Mouse (Mus musculus) heart, embryonic 14.5 days (tissue): Measurements from ENCODE around the gene Hspa1l. TPM values are rescaled to one million over a fixed set of nuclear protein-coding genes. Genes with fewer than 3 reads are reported as not detected.
"Not testable (repeated sequence)": the region's sequence is repeated elsewhere in the genome, so short reads cannot be mapped to it uniquely, and the experiment has no call there.

ENCODE experiments used
- ATAC-seq: fragments of 200-750 bp; cut with Nextera tagmentation; 2 replicates; pipeline ENCODE4 v1.8.0; 2017; ENCODE audit warnings: low read depth, moderate TSS enrichment; ENCODE audit not compliant: insufficient number of reproducible peaks, insufficient read depth, low FRiP score
- H3K27ac ChIP-seq, 2 experiments: fragments of 200-500 bp in 1 of 2; fragments of 300-500 bp in 1 of 2; sonication (generic) in 1 of 2; replicated peaks in 1 of 2; 2 replicates each; pipeline ENCODE4 v1.5.1; 2012 to 2014; ENCODE audit warnings: low read depth in 2 of 2, low read length in 2 of 2, control low read depth in 1 of 2, mild to moderate bottlenecking in 1 of 2, mixed read lengths in 1 of 2; ENCODE audit not compliant: control insufficient read depth in 1 of 2, insufficient read depth in 1 of 2
- H3K27me3 ChIP-seq: fragments of 300-500 bp; sonication (generic); 2 replicates; pipeline ENCODE4 v1.6.1; 2014; ENCODE audit warnings: mild to moderate bottlenecking, low read length, control low read depth; ENCODE audit not compliant: control insufficient read depth, insufficient read depth
- H3K36me3 ChIP-seq: fragments of 300-500 bp; sonication (generic); 2 replicates; pipeline ENCODE4 v1.6.1; 2014; ENCODE audit warnings: mild to moderate bottlenecking, control low read depth, low read length, mixed read lengths; ENCODE audit not compliant: control insufficient read depth, insufficient read depth
- H3K4me1 ChIP-seq, 2 experiments: fragments of 200-500 bp in 1 of 2; fragments of 300-500 bp in 1 of 2; sonication (generic) in 1 of 2; 2 replicates each; pipeline ENCODE4 v1.6.1; 2012 to 2014; ENCODE audit warnings: low read length in 2 of 2, control low read depth in 1 of 2, mixed read lengths in 1 of 2; ENCODE audit not compliant: control insufficient read depth in 2 of 2, insufficient read depth in 2 of 2
- H3K4me2 ChIP-seq: fragments of 300-500 bp; sonication (generic); 2 replicates; pipeline ENCODE4 v1.6.1; 2014; ENCODE audit warnings: mild to moderate bottlenecking, low read length
- H3K4me3 ChIP-seq, 2 experiments: fragments of 200-500 bp in 1 of 2; fragments of 300-500 bp in 1 of 2; sonication (generic) in 1 of 2; 2 replicates each; pipeline ENCODE4 v1.5.1; 2012 to 2014; ENCODE audit warnings: low read length in 2 of 2, mild to moderate bottlenecking in 2 of 2, control low read depth in 1 of 2, low read depth in 1 of 2, moderate library complexity in 1 of 2; ENCODE audit not compliant: control insufficient read depth in 1 of 2, insufficient read depth in 1 of 2
- H3K9ac ChIP-seq: fragments of 300-500 bp; sonication (generic); 2 replicates; pipeline ENCODE4 v1.6.1; 2014; ENCODE audit warnings: mild to moderate bottlenecking, low read length
- H3K9me3 ChIP-seq: fragments of 300-500 bp; sonication (generic); 2 replicates; pipeline ENCODE4 v1.6.1; 2016; ENCODE audit warnings: low read length, control low read depth; ENCODE audit not compliant: control insufficient read depth
- WGBS: fragments of 180-500 bp; shearing (Covaris S2); extraction: QIAGEN DNeasy Blood & Tissue Kit; methylation state at CpG from one replicate; pipeline ENCODE4 v1.1.7; 2014; 5-methylcytosine and 5-hydroxymethylcytosine counted together
- polyA plus RNA-seq: library from polyadenylated mRNA; unstranded; fragments of >200 nt; fragmentation: Nextera tagmentation; extraction: Ambion mirVana; gene quantifications from 2 replicates; pipeline ENCODE4 v1.2.1, GENCODE M21; 2014

Gene Hspa1l
- polyA plus RNA-seq, 1 experiment from 2014 or later: 2.7 TPM

DNA sequence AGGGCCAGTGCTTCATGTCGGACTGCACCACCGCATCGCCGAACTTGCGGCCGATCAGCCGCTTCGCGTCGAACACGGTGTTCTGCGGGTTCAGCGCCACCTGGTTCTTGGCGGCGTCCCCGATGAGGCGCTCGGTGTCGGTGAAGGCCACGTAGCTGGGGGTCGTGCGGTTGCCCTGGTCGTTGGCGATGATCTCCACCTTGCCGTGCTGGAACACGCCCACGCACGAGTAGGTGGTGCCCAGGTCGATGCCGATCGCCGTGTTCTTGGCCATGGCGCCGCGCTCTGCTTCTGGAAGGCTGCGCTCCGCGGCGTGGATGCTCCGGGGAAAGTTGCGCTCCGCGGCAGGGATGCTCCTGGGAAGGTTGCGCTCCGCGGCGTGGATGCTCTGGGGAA lies 13.8 kb upstream of the Hspa1l start:
- H3K4me3 ChIP-seq: peak overlapping the region; percentile 51 to 58; a peak in 3 of 4 replicates
- H3K9me3 ChIP-seq, ATAC-seq, H3K27ac ChIP-seq, H3K36me3 ChIP-seq, H3K27me3 ChIP-seq, H3K9ac ChIP-seq, H3K4me1 ChIP-seq: not testable (repeated sequence)
- H3K4me2 ChIP-seq: peak overlapping the region; percentile 86
- 0% methylated on average over 18 of the region's 47 CpGs for WGBS

DNA sequence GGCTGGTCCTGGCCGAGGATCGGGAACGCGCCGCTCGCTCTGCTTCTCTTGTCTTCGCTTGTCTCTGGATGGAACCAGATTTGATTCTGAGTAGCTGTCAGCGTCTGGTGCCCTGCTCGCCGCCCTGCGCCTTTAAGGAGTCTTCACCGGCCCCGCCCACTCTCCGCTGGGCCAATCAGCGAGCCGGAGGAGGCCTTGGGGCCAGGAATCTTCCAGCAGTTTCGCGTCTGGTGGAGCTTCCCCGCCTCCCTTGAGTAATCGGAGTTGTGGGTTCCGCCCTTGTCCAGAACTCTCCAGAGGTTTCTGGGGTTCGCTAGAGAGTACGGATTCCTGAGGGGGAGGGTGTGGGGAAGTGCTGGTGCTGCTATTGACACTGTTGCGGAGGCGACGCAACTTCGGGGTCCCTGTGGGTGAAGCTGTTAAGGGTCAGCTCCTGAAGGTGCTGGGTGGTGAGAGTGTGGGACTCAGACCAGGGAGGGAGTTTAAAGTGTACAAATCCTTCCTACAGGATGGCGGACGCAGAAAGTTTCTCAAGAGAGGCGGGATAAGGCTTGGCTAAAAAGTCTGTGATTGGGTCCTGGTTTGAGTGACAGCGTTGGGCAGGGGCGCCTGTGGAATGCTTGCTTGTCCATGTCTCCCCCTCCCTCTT lies 13.2 kb upstream of the Hspa1l start, which contains the start of gene Hspa1b:
Gene Hspa1b (minus strand): TSS at position 109 of the 649 bp plus-strand sequence.
- Histone ChIP-seq H3K9ac (peak within 1 kb of the TSS; percentile 77), H3K4me2 (peak within 1 kb of the TSS; percentile 86), H3K4me3 (peak within 1 kb of the TSS; percentile 58 to 86), H3K27ac (peak within 1 kb of the TSS; percentile 95 to 99)
- H3K9me3 ChIP-seq, H3K4me1 ChIP-seq, H3K27me3 ChIP-seq, H3K36me3 ChIP-seq: not testable (repeated sequence)
- ATAC-seq: peak; percentile 91
- WGBS: under 1% methylated on average over 27 of the region's 32 CpGs

DNA sequence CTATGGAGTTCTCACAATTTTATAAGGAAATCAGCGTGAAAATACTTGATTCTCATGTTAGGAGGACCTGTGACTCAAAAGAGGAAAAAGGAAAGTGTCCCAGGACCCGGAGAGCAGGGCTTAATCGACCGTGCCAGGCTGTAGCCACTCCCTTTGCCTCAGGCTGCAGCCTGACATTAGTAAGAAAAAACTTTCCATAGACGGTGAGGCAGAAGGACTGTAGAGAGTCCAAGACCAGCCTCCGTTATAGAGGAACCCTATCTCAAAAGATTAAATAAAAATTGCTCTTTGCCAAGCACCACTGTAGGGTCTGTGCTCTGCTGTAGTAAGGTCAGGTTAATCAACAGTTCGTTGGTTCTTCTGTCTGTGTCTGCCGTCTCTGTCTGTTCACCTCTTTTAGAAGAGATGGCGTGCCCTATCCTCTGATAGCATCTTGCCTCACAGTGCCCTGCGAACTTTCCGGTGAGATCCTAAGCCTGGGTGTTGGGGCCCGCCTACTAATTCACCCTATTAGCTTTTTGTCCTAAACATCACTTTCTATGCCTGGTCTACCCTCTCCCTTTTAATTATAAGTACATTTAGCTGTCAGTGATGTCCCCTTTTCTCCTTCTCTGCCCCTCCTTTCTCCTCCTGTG lies 12.5 kb upstream of the Hspa1l start:
- 10% methylated on average over 12 of the region's 12 CpGs for WGBS
- H3K4me3 ChIP-seq: peak overlapping the region; percentile 58 to 86
- 0 out of 2 replicates have a peak, but pooled peaks have one; percentile 3 for ATAC-seq

DNA sequence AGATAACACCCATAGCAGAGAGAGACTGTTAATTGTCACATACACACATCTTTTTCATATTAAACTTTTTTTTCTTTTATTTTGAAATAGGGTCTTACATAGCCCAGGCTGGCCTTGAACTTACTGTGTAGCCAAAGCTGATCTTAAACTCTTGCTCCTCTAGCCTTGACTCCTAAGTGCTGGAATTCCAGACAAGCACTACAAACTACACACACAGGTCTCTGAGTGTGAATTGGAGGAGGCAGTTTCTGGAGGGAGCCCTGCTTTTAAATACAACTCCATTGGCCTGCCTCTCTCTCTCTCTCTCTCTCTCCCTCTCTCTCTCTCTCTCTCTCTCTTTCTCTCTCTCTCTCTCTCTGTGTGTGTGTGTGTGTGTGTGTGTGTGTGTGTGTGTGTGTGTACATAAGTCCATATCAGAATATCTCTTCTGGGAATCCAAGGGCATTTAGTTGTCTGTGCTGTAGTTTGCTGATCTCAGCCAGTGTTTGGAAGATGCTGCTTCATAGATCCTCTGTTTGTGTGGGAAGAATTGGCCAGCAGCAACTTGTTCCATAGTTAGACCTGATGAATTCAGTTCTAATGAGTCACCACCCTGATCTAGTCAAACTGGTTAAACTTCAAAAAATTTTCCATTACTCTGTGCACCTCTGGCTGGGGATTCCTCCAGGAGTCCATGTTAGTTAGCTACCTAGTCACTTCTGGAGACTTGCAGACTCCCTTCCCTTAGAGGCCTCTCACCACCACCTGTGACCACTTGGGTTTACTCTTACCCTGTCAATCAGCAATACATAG lies 11.6 kb upstream of the Hspa1l start:
- H3K4me1 ChIP-seq: peaks cover 0 to 8% of the 10 kb centered on the region in 2 experiments; a peak in 3 of 4 replicates
- no peak for ATAC-seq
- H3K27me3 ChIP-seq: peaks cover 7% of the 10 kb centered on the region; the same call in 1 of the 2 replicates
- no peaks in the 10 kb centered on the region for H3K36me3 ChIP-seq
- no peak overlapping the region for H3K9ac ChIP-seq
- no peak overlapping the region for H3K4me2 ChIP-seq
- no peaks in the 10 kb centered on the region for H3K9me3 ChIP-seq
- no peak overlapping the region for H3K27ac ChIP-seq
- no peak overlapping the region for H3K4me3 ChIP-seq

More for the DNA sequence above, 12.5 kb upstream of the Hspa1l start:
- Histone ChIP-seq H3K4me1 (peaks cover 0 to 8% of the 10 kb centered on the region in 2 experiments; a peak in 2 of 4 replicates), H3K9ac (peak overlapping the region; percentile 77), H3K9me3 (no peaks in the 10 kb centered on the region), H3K36me3 (no peaks in the 10 kb centered on the region), H3K27ac (peak overlapping the region; percentile 95 to 99), H3K27me3 (peaks cover 7% of the 10 kb centered on the region; the same call in 1 of the 2 replicates), H3K4me2 (peak overlapping the region; percentile 86)

DNA sequence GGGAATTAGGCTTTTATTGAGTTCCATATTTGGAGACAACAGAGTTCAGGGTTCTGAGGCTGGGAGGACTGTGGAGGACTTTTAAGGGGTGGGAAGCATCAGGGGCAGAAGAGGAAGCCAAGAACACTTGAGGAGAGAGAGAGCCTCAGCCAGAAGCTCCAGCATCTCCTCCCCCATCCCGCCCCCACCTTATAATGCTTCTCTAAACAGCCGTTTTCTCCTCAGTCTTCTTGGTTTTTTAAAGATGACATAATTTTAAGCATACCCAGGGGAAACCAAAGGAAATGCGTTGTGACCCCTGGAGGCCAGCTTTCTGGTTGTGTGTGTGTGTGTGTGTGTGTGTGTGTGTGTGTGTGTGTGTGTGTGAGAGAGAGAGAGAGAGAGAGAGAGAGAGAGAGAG lies 10.4 kb upstream of the Hspa1l start:
- H3K4me2 ChIP-seq: no peak overlapping the region
- peaks cover 0 to 8% of the 10 kb centered on the region in 2 experiments; a peak in 3 of 4 replicates for H3K4me1 ChIP-seq
- no peak overlapping the region for H3K9ac ChIP-seq
- H3K36me3 ChIP-seq: no peaks in the 10 kb centered on the region
- ATAC-seq: no peak
- no peaks in the 10 kb centered on the region for H3K9me3 ChIP-seq
- no peak overlapping the region for H3K4me3 ChIP-seq
- no peak overlapping the region for H3K27ac ChIP-seq
- no peaks in the 10 kb centered on the region for H3K27me3 ChIP-seq
- 38% methylated on average over 3 of the region's 3 CpGs for WGBS

DNA sequence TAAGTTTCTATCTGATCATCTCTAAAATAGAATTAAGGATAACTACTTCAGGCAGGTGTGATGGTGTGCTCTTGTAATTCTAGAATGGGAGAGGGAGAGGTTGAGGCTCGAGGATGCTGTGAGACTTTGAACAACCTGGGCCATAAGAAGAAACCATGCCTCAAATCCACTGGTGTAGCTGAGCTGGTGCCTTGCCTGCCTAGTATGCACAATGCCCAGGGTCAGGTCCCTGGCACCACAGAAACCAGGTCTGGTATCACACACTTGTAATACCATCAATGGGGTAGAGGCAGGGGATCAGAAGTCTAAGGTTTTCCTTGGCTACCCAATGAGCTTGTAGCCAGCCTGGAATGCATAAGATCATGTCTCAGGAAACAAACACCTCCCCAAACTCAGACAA lies 9.7 kb upstream of the Hspa1l start:
- Histone ChIP-seq H3K27me3 (0 out of 2 replicates have a peak, but pooled peaks cover 3% of the 10 kb centered on the region), H3K9ac (no peak overlapping the region), H3K4me2 (no peak overlapping the region), H3K4me1 (peaks cover 0 to 8% of the 10 kb centered on the region in 2 experiments; a peak in 3 of 4 replicates), H3K27ac (no peak overlapping the region), H3K36me3 (no peaks in the 10 kb centered on the region), H3K9me3 (no peaks in the 10 kb centered on the region), H3K4me3 (no peak overlapping the region)
- 50% methylated on average over 1 of the region's 1 CpGs for WGBS
- no peak for ATAC-seq

DNA sequence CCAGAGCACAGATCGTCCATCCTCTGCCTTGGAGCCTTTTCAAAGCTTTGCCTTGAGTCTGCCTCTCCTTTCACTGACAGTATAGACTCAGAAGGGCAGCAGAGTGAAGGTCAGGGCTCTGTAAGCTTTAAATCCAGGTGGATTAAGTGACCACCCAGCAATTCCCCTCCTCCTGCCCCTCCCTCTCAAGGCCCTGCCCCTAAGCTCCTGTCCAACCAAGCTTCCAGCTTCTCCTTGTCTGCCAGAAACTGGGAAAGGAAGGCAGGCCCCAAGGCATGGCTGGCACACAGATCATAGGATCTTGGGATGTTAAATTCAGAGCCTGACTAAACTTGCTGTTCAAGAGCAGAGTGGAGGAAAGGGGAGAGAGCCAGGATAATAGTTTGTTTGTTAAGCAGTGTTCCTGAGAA lies 7.9 kb upstream of the Hspa1l start:
- no peak overlapping the region for H3K4me2 ChIP-seq
- WGBS: 25% methylated on average over 1 of the region's 1 CpGs
- no peak overlapping the region for H3K4me3 ChIP-seq
- no peak overlapping the region for H3K27ac ChIP-seq
- H3K27me3 ChIP-seq: peaks cover 21% of the 10 kb centered on the region
- H3K9me3 ChIP-seq: no peaks in the 10 kb centered on the region
- peaks cover 0 to 8% of the 10 kb centered on the region in 2 experiments; a peak in 3 of 4 replicates for H3K4me1 ChIP-seq
- no peak overlapping the region for H3K9ac ChIP-seq
- no peaks in the 10 kb centered on the region for H3K36me3 ChIP-seq
- ATAC-seq: no peak
